Mouse (Mus musculus): Measurements from ENCODE around the gene Mcrip1.
"Not testable (repeated sequence)": the region's sequence is repeated elsewhere in the genome, so short reads cannot be mapped to it uniquely, and the experiment has no call there.

Gene Mcrip1

DNA sequence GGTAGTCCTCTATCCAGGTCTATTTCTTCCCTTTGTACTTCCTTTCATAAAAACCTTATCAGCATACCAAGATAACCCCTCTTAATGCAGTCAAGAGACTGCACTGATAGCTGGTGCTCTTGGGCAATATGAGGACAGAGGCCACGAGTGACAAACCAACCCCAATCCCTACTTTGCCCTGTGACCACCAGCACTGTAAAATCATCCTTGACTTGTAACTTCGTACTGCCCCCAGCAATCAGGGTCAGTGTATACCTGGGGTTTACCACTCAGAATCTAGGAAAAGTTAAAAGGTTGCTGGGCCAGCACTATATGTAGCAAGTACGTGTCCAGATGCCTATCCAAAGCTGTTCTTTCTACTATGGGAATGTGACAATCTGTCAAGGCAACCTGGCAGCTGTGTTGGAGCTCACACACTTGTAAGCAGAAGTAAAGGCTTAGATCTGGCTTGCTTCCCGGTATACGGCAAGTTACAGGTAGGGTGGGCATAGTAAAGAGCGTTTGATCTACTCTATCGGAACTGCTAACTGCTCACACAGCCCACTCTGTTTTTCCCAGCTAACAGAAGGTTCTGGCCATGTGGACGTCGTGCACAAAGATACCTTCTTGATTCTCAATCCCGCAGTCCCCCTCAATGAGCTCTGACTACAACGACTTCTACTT is 22.4 kb upstream of the Mcrip1 start:
- Histone ChIP-seq H3K4me1 (replicated peaks; ENCODE audit: low read depth, low read length) (peaks cover 46% of the 10 kb centered on the region), H3K9me3 (ENCODE audit: low read length) (no peaks in the 10 kb centered on the region), H3K36me3 (ENCODE audit: insufficient read depth, low read length) (peaks cover 60% of the 10 kb centered on the region), H3K27me3 (ENCODE audit: insufficient read depth, low read length) (no peaks in the 10 kb centered on the region), H3K4me3 (replicated peaks; ENCODE audit: low read length) (peak overlapping the region; percentile 99)
- TF ChIP-seq CTCF (conservative IDR thresholded peaks at IDR 0.05; ENCODE audit: low read length) (no peak), POU5F1 (IDR thresholded peaks at IDR 0.05; ENCODE audit: borderline replicate concordance, low read length) (no peak), NANOG (IDR thresholded peaks at IDR 0.05; ENCODE audit: borderline replicate concordance, low read length) (no peak)

GRCm38 (mm10) chr11:120571122-120571521 is 21.6 kb upstream of the Mcrip1 start:
- no peaks in the 10 kb centered on the region for H3K9me3 ChIP-seq (ENCODE audit: low read length)
- H3K36me3 ChIP-seq (ENCODE audit: insufficient read depth, low read length), result peaks cover 60% of the 10 kb centered on the region
- peaks cover 41% of the 10 kb centered on the region for H3K4me1 ChIP-seq (replicated peaks; ENCODE audit: low read depth, low read length)
- TF ChIP-seq CTCF (conservative IDR thresholded peaks at IDR 0.05; ENCODE audit: low read length) (no peak), POU5F1 (IDR thresholded peaks at IDR 0.05; ENCODE audit: borderline replicate concordance, low read length) (no peak), NANOG (IDR thresholded peaks at IDR 0.05; ENCODE audit: borderline replicate concordance, low read length) (no peak)
- H3K4me3 ChIP-seq (replicated peaks; ENCODE audit: low read length), result peak overlapping the region; percentile 99
- no peaks in the 10 kb centered on the region for H3K27me3 ChIP-seq (ENCODE audit: insufficient read depth, low read length)

- H3K27me3 ChIP-seq (ENCODE audit: insufficient read depth, low read length), result no peaks in the 10 kb centered on the region
- no peak for TF ChIP-seq NANOG (IDR thresholded peaks at IDR 0.05; ENCODE audit: borderline replicate concordance, low read length)
- no peak for TF ChIP-seq CTCF (conservative IDR thresholded peaks at IDR 0.05; ENCODE audit: low read length)
- TF ChIP-seq POU5F1 (IDR thresholded peaks at IDR 0.05; ENCODE audit: borderline replicate concordance, low read length), result no peak
- H3K4me1 ChIP-seq (replicated peaks; ENCODE audit: low read depth, low read length), result peaks cover 35% of the 10 kb centered on the region
- no peaks in the 10 kb centered on the region for H3K9me3 ChIP-seq (ENCODE audit: low read length)
- H3K4me3 ChIP-seq (replicated peaks; ENCODE audit: low read length), result no peak overlapping the region
- peaks cover 86% of the 10 kb centered on the region for H3K36me3 ChIP-seq (ENCODE audit: insufficient read depth, low read length)
These were observed 18.8 kb upstream of the Mcrip1 start for GRCm38 (mm10) chr11:120568324-120568723.

DNA sequence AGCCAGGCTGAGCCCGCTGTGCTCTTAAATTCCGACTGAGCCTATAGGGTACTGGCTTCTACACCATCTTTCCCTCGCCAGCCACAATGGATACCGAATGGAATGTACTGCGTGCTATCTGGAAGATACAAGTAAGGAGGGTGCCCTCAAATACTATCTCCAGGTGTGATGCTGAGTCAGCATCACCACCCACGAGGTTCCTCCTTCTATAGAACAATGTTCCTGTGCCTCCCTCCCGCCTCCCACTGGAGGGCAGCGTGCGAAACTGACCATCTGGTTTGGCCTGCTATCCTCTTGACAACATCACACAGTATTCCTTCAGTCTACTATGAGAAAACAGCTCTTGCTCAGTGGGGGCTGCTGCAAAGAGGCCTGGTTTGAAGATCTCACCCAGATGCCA is 15.6 kb upstream of the Mcrip1 start:
- Histone ChIP-seq H3K4me3 (replicated peaks; ENCODE audit: low read length) (no peak overlapping the region), H3K36me3 (ENCODE audit: insufficient read depth, low read length) (peaks cover 100% of the 10 kb centered on the region), H3K9me3 (ENCODE audit: low read length) (no peaks in the 10 kb centered on the region), H3K4me1 (replicated peaks; ENCODE audit: low read depth, low read length) (peaks cover 22% of the 10 kb centered on the region), H3K27me3 (ENCODE audit: insufficient read depth, low read length) (no peaks in the 10 kb centered on the region)
- no peak for TF ChIP-seq CTCF (conservative IDR thresholded peaks at IDR 0.05; ENCODE audit: low read length)
- TF ChIP-seq POU5F1 (IDR thresholded peaks at IDR 0.05; ENCODE audit: borderline replicate concordance, low read length), result no peak
- TF ChIP-seq NANOG (IDR thresholded peaks at IDR 0.05; ENCODE audit: borderline replicate concordance, low read length), result no peak

DNA sequence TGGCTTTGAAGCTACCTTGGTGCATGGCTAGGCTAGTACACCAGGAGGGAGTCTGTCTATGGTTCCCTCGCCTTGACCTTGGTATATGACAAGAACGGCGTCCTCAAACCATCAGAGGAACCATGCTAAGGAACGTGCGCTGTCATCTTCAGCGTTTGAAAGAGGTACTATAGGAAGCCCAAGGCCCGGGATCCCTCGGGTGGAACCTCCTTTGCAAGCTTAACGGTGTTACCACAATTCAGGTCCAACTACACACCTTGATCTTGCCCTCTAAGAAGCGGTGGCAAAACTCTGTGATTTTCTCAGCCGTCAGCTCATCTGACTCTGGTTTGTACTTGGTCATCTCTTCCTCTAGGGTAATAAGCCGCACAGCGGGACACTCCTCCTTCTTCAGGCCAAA is 13.4 kb upstream of the Mcrip1 start:
- Histone ChIP-seq H3K4me3 (replicated peaks; ENCODE audit: low read length) (no peak overlapping the region), H3K36me3 (ENCODE audit: insufficient read depth, low read length) (peaks cover 90% of the 10 kb centered on the region), H3K4me1 (replicated peaks; ENCODE audit: low read depth, low read length) (peaks cover 18% of the 10 kb centered on the region; the same call in 1 of the 2 replicates), H3K9me3 (ENCODE audit: low read length) (no peaks in the 10 kb centered on the region), H3K27me3 (ENCODE audit: insufficient read depth, low read length) (no peaks in the 10 kb centered on the region)
- TF ChIP-seq POU5F1 (IDR thresholded peaks at IDR 0.05; ENCODE audit: borderline replicate concordance, low read length), result no peak
- no peak for TF ChIP-seq NANOG (IDR thresholded peaks at IDR 0.05; ENCODE audit: borderline replicate concordance, low read length)
- no peak for TF ChIP-seq CTCF (conservative IDR thresholded peaks at IDR 0.05; ENCODE audit: low read length)

GRCm38 (mm10) chr11:120560952-120561728 is 11.6 kb upstream of the Mcrip1 start:
- H3K4me1 ChIP-seq (replicated peaks; ENCODE audit: low read depth, low read length), result peaks cover 13% of the 10 kb centered on the region; the same call in 1 of the 2 replicates
- H3K36me3 ChIP-seq (ENCODE audit: insufficient read depth, low read length), result peaks cover 72% of the 10 kb centered on the region
- no peak overlapping the region for H3K4me3 ChIP-seq (replicated peaks; ENCODE audit: low read length)
- no peaks in the 10 kb centered on the region for H3K27me3 ChIP-seq (ENCODE audit: insufficient read depth, low read length)
- H3K9me3 ChIP-seq (ENCODE audit: low read length), result no peaks in the 10 kb centered on the region
- TF ChIP-seq POU5F1 (IDR thresholded peaks at IDR 0.05; ENCODE audit: borderline replicate concordance, low read length) (no peak), CTCF (conservative IDR thresholded peaks at IDR 0.05; ENCODE audit: low read length) (no peak), NANOG (IDR thresholded peaks at IDR 0.05; ENCODE audit: borderline replicate concordance, low read length) (no peak)

DNA sequence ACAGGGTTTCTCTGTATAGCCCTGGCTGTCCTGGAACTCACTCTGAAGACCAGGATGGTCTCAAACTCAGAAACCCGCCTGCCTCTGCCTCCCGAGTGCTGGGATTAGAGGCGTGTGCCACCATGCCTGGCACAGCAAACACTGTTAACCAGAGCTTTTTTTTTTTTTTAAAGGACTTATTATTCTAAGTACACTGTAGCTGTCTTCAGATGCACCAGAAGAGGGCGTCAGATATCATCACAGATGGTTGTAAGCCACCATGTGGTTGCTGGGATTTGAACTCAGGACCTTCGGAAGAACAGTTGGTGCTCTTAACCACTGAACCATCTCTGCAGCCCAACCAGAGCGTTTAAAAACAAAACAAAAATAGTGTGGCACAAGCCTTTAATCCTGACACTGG is 9.3 kb upstream of the Mcrip1 start:
- not testable (repeated sequence) for H3K27me3 ChIP-seq (ENCODE audit: insufficient read depth, low read length); H3K4me1 ChIP-seq (replicated peaks; ENCODE audit: low read depth, low read length); H3K4me3 ChIP-seq (replicated peaks; ENCODE audit: low read length); H3K9me3 ChIP-seq (ENCODE audit: low read length)
- TF ChIP-seq CTCF (conservative IDR thresholded peaks at IDR 0.05; ENCODE audit: low read length), result 0 out of 2 replicates have a peak, but pooled peaks have one; percentile 2
- H3K36me3 ChIP-seq (ENCODE audit: insufficient read depth, low read length), result peaks cover 49% of the 10 kb centered on the region

DNA sequence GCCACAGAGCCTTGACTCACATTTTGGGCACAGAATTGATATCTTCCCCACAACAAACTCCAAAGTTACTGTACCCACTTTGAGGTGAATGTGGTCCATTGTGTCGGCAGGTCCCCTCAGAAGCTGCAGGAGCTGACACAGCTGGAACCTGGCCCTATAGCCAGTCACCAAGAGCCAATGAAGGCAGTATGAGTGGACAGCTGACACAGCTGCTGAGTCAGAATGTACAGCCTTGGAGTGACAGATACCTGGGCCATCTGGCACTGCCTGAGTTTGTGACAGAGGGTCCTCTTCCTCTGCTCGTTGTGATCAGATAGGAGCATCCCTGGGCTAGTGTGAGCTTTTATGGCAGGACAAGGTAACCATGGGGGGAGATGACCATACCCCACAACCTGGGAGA is 5.7 kb upstream of the Mcrip1 start:
- Histone ChIP-seq H3K36me3 (ENCODE audit: insufficient read depth, low read length) (peaks cover 22% of the 10 kb centered on the region), H3K4me1 (replicated peaks; ENCODE audit: low read depth, low read length) (peaks cover 14% of the 10 kb centered on the region), H3K27me3 (ENCODE audit: insufficient read depth, low read length) (peaks cover 29% of the 10 kb centered on the region), H3K4me3 (replicated peaks; ENCODE audit: low read length) (no peak overlapping the region), H3K9me3 (ENCODE audit: low read length) (no peaks in the 10 kb centered on the region)
- no peak for TF ChIP-seq POU5F1 (IDR thresholded peaks at IDR 0.05; ENCODE audit: borderline replicate concordance, low read length)
- TF ChIP-seq CTCF (conservative IDR thresholded peaks at IDR 0.05; ENCODE audit: low read length), result no peak
- no peak for TF ChIP-seq NANOG (IDR thresholded peaks at IDR 0.05; ENCODE audit: borderline replicate concordance, low read length)

Data from E14TG2a.4 (cell line).